Mouse (Mus musculus) left cerebral cortex, adult 2 months (tissue): ENCODE measurements around the gene Arhgef33. TPM values are rescaled to one million over a fixed set of nuclear protein-coding genes. Genes with fewer than 3 reads are reported as not detected.

Experiments used
- DNase-seq, 2 experiments: peaks; one replicate each; pipeline ENCODE4 v3.0.0; 2021 to 2022; ENCODE audit warnings: low spot score in 2 of 2, mixed read lengths in 1 of 2; ENCODE audit errors: extremely low spot score in 1 of 2
- H3K27ac ChIP-seq: fragments of 200-600 bp; 2 replicates; pipeline ENCODE4 v1.8.1; 2022
- H3K4me3 ChIP-seq: fragments of 200-600 bp; 2 replicates; pipeline ENCODE4 v1.8.1; 2022
- CTCF ChIP-seq: fragments of 200-600 bp; IDR thresholded peaks from 2 replicates; pipeline ENCODE4 v1.8.1; 2022; ENCODE audit warnings: antibody characterized with exemption, mild to moderate bottlenecking, moderate library complexity
- intact Hi-C: fragments of 180-260 bp; cut with DNase I; formaldehyde crosslinking; loops from one replicate; pipeline ENCODE4 v1.15.1; 2025
- total RNA-seq, 2 experiments: library from RNA; stranded (reverse); gene quantifications; 2 replicates each; pipeline ENCODE4 v1.2.3; 2021

Gene Arhgef33
- total RNA-seq, 2 experiments from 2014 or later: 2.5 to 2.8 TPM

DNA sequence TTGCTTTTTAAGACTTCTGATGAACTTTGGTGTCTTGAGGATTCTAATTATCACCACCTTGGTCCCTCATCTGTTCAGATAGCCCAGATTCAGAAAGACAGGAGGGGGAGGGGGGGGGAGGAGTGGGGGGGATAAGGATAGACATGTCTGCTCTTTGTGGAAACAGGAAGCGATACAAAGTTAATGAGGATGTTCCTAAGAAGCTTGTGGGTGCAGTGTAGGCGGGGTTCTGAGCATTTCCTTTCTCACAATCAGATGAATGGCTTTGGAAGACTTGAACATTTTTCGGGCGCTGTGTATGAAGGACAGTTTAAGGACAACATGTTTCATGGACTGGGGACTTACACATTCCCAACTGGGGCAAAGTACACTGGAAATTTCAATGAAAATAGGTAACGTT lies 11.9 kb upstream of the Arhgef33 start:
- H3K27ac ChIP-seq: no peak overlapping the region
- TF ChIP-seq CTCF: no peak
- no peak for DNase-seq
- intact Hi-C loops: no loop called here
- no peak overlapping the region for H3K4me3 ChIP-seq

DNA sequence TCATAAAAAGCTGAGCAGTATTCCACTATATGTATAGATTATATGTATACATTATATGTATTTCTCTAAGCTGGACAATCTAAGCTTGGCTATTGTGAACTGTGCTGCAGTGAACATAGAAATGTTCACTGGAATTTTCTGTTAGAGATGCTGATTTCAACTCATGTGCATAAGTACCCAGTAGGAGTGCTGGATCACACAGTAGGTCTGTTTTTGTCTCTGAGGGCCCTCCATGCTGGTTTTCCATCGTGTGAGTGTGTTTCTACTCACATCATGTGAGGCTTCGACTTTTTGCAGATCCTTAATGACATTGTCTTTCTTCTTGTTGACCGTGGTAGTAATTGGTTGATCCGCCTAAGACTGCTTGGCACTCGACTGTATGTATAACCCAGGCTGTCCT lies 8.4 kb upstream of the Arhgef33 start:
- intact Hi-C loops: no loop called here
- Histone ChIP-seq H3K27ac (no peak overlapping the region), H3K4me3 (no peak overlapping the region)
- TF ChIP-seq CTCF: no peak
- DNase-seq: no peak

DNA sequence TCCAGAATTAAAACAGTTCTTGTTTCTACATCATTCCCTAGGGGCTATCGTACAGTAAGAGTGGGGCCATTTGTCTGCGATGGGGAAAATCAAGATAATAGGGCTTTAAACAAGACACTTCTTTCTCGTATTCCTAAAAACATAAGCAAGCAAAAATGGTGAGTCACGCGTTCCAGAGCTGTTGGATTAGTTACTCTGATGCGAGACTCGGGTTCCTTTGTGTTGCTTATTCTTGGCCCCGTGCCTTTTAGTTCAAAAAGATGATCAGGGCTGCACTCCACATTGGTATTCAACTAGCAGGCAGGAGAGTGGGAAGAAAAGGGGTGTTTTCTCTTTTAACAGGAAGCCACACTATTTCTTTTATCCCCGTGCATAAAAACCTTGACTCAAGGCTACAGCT lies 4.6 kb downstream of the Arhgef33 start:
- no peak for DNase-seq
- H3K27ac ChIP-seq: no peak overlapping the region
- no peak overlapping the region for H3K4me3 ChIP-seq
- intact Hi-C loops: no loop called here
- TF ChIP-seq CTCF: no peak

DNA sequence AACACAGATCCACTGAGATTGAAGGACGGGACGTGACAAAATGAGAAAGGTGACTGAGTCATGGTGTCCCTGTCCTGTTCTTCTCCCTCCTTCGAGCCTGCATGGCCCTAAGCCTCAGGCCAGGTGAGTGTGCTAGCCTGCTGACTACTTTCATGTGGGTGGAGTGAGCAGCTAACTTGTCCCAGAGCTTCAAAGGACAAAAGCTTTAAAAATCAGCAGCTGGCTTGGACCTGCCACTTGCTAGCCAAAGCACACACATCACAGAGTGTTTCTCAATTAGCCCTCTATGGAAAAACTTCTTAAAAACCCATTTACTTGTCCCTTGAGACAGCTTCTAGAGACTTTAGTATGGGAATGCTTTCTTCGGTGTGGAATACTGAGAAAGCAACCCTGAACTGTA lies 5.2 kb downstream of the Arhgef33 start:
- intact Hi-C loops: no loop called here
- no peak for DNase-seq
- Histone ChIP-seq H3K4me3 (no peak overlapping the region), H3K27ac (no peak overlapping the region)
- TF ChIP-seq CTCF: no peak

DNA sequence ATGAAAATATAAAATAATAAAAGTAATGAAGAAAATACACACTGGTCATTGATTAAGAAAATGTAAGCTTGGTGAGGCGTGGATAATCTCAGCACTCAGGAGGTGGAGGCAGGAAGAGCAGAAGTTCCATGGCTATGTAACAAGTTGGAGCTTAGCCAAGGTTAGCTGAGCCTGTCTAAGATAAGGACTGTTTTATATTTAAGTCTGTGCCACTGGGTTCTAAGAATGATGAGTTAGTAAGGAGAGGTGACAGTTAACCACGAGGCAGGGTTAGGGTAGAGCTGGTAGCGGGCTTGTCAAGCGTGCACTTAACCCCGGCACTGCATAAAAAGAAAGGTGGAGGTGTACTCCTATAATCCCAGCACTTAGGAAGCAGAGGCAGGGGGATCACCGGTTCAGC lies 15.0 kb downstream of the Arhgef33 start:
- DNase-seq: no peak
- intact Hi-C loops: no loop called here
- no peak for TF ChIP-seq CTCF
- Histone ChIP-seq H3K4me3 (no peak overlapping the region), H3K27ac (no peak overlapping the region)

DNA sequence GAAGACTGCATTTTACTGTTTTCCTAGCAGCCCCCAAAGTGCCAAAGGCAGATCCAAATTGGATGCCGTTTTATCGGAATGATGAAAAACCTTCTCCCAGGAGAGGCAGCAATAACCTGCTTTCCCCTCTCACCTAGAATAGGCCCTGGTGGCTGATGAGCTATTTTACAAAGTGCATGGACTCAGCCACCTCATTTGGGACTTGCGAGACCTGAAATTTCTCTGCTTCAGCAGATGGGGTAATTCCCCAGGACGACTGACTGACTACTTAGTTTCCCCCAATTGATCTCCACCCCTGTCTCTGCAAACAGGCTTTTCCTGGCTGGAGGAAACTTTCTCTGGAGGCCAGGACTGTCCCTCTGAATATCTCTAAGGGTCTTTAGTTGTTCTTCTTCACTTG lies 15.8 kb downstream of the Arhgef33 start:
- no peak for DNase-seq
- Histone ChIP-seq H3K27ac (no peak overlapping the region), H3K4me3 (no peak overlapping the region)
- no peak for TF ChIP-seq CTCF
- intact Hi-C loops: no loop called here

DNA sequence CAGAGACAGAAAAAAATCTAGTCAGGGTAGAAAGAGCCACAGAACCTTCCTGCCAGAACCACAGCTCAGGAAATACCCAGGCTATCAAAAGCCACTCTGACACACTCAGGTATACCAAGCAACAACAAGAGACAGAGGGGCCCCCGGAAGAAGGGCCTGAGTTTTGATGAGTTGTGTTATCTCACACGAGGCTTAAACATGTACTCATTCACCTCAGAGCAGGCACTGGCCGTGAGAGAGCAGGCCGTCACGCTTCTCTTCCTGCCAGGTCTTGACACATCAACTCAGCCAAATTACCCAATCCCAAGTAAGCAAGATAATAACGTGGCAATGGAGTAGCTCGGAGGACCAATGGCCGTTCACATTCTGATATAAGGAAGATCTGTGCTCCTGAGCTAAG lies 16.5 kb downstream of the Arhgef33 start:
- intact Hi-C loops: no loop called here
- Histone ChIP-seq H3K4me3 (no peak overlapping the region), H3K27ac (no peak overlapping the region)
- TF ChIP-seq CTCF: no peak
- no peak for DNase-seq

DNA sequence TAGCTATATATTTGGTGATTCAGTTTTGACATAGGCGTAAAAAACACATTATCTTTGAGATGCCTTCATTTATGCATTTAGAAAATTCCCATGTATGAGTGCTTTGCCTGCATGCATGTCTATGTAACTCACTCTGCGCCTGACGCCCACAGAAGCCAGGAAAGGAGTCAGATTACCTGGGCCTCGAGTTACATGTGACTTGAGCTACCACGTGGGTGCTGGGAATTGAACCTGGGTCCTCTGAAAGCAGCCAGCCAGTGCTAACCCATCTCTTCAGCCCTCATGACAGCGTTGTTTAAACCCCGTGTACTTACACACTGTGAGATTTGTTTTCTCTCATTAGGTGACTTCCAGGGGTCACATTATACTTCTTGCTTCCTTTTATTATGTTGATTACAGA lies 17.3 kb downstream of the Arhgef33 start:
- no peak for TF ChIP-seq CTCF
- Histone ChIP-seq H3K27ac (no peak overlapping the region), H3K4me3 (no peak overlapping the region)
- no peak for DNase-seq
- intact Hi-C loops: no loop called here

DNA sequence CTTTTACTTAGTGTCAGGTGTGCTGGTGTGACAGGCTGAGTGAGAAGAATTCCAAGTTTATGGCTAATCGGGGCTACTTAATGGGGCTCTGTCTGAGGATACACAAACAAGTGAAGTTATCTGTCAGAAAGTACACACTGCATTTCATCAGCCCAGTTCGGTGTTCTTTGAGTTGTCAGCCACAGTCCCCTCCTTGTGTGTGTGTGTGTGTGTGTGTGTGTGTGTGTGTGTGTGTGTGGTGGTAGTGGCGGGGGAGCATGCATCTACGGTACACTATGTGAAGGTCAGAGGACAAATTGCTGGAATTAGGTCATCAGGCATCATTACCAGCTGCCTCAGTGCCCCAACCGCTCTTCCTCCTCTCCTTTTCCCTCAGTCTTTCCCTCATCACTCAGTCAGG lies 18.2 kb downstream of the Arhgef33 start:
- no peak overlapping the region for H3K27ac ChIP-seq
- no peak for TF ChIP-seq CTCF
- no peak for DNase-seq
- no peak overlapping the region for H3K4me3 ChIP-seq
- intact Hi-C loops: no loop called here

DNA sequence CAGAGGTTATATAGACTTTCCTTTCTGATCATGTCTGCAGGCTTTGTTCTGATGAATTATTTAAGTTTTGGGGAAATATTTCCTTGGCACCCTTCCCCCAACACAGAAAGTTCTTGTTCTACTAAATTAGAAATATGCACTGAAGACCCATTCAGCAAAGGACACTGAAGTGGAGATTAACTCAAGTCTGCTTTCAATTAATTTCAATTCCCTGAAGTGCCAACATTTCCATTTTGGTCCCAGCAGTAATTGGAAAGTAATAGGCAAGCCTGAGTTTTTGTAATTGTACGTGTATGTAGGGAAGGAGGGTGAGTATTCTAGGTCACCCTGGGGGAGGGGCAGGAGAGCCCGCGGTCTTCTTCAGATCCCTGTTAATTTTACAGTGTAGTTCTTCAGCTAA lies 19.2 kb downstream of the Arhgef33 start:
- intact Hi-C loops: no loop called here
- no peak overlapping the region for H3K27ac ChIP-seq

DNA sequence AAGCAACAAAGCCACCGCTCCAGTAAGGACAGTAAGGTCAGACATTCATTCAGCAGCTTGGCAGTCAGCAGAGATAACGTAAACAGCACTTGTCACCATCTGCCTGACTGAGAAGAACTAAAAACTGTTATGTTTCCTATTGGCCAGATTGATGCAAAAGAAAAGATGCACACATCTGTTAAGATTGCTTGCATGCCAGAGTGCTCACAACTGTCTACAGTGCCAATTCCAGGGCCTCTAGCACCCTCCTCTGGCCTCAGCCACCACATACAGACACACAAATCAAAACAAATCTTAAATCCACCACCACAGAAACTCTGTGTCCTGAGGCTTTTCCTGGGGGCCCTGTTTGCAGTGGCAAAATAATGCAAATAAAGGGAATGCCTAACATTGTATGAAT lies 25.2 kb downstream of the Arhgef33 start:
- no peak overlapping the region for H3K4me3 ChIP-seq
- intact Hi-C loops: loop anchor here (2.0 kb wide), 1 partner anchor 42 kb away; the partner anchor contains the start of genes Dhx57 and Morn2
- peak; percentile 49 for TF ChIP-seq CTCF
- DNase-seq: no peak
- H3K27ac ChIP-seq: no peak overlapping the region

More for the DNA sequence above, 19.2 kb downstream of the Arhgef33 start:
- no peak for DNase-seq
- no peak overlapping the region for H3K4me3 ChIP-seq
- TF ChIP-seq CTCF: no peak

DNA sequence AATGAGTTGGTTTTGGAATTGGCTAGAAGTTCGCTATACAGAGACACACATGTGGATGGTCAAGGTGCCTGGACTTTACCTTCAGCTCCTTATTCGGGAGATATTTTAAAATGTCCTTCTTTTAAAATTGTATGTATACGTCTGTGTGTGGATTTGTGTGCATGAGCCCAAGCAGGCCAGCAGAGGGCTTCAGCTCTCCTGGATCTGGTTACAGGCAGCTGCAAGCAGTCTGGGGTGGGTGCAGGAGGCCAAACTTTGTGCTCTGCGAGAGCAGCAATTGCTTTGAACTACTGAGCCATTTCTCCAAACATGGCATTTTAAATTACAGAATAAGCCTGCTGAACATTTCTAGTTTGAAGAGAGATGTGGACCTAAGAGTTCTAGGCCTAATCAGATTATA lies 38.1 kb downstream of the Arhgef33 start:
- intact Hi-C loops: no loop called here
- TF ChIP-seq CTCF: peak; percentile 30
- no peak for DNase-seq
- Histone ChIP-seq H3K27ac (no peak overlapping the region), H3K4me3 (no peak overlapping the region)

DNA sequence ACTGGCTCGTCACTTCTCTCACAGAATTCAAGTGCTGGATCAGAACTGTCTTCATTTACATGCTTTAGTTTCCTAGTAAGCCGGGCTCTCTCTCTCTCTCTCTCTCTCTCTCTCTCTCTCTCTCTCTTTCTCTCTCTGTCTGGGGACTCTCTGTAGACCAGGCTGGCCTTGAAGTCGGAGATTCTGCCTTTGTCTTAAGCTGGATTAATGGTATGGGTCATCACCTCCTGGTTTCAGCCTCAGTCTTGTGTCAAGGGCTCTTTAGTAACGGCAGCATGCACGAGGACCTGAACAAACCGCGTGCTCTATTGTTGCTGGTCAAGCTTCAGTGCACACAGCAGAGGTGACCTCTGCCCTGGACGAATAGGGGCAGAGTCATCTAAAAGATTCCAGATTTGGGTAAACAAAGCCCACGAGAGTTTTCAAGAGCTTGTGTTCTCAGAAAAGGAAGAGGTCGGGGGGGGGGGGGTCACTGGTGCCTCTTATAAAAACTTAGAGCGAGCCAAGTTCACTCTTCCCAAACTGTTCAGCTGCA lies 39.5 kb downstream of the Arhgef33 start:
- DNase-seq: no peak
- no peak overlapping the region for H3K27ac ChIP-seq
- intact Hi-C loops: no loop called here
- no peak overlapping the region for H3K4me3 ChIP-seq
- TF ChIP-seq CTCF: no peak
